In genomic region chr6:97839568-97839967, GRCm38 (mm10) we compare ENCODE assay signal across 24 mouse cellular contexts. TPM values are rescaled to one million over a fixed set of nuclear protein-coding genes. Genes with fewer than 3 reads are reported as not detected.
"Had no signal": no experiment of that assay in that cellular context is flagged by ENCODE, and none has a peak within 500 bp of the region (broad histone marks: within the 10 kb centered on the region; RNA-seq: fewer than 3 reads in every experiment).

No protein-coding gene starts in this region.

- H3K27ac ChIP-seq: embryonic facial prominence, embryonic 10.5 days; embryonic facial prominence, embryonic 12.5 days; embryonic facial prominence, embryonic 13.5 days; embryonic facial prominence, embryonic 15.5 days; forebrain, embryonic 10.5 days; forebrain, embryonic 12.5 days; forebrain, embryonic 13.5 days; forebrain, embryonic 15.5 days; gastrocnemius, adult 2 months; heart, adult 2 months had no signal

- DNase-seq: cerebellum, adult 9-10 months; cerebellum, adult 9-11 months; cerebellum, postnatal 10 days; cerebellum, postnatal 14 days; cerebellum, postnatal 25 days; cerebellum, postnatal 36 days; embryo, embryonic 11 days; forebrain, postnatal 0 days; gastrocnemius, adult 2 months; gastrocnemius, postnatal 10 days; gastrocnemius, postnatal 14 days; gastrocnemius, postnatal 25 days; gastrocnemius, postnatal 36 days; heart, adult 18-20 months; heart, adult 2 months had no signal

- H3K27me3 ChIP-seq: embryonic facial prominence, embryonic 12.5 days; embryonic facial prominence, embryonic 13.5 days; embryonic facial prominence, embryonic 15.5 days; forebrain, embryonic 12.5 days; forebrain, embryonic 13.5 days; forebrain, embryonic 15.5 days had no signal

- H3K4me2 ChIP-seq: embryonic facial prominence, embryonic 12.5 days; embryonic facial prominence, embryonic 13.5 days; embryonic facial prominence, embryonic 15.5 days; forebrain, embryonic 12.5 days; forebrain, embryonic 13.5 days; forebrain, embryonic 15.5 days had no signal

- H3K4me1 ChIP-seq: embryonic facial prominence, embryonic 10.5 days; embryonic facial prominence, embryonic 12.5 days; embryonic facial prominence, embryonic 13.5 days; embryonic facial prominence, embryonic 15.5 days; forebrain, embryonic 10.5 days; forebrain, embryonic 12.5 days; forebrain, embryonic 13.5 days; forebrain, embryonic 15.5 days had no signal

- H3K9me3 ChIP-seq: embryonic facial prominence, embryonic 10.5 days; embryonic facial prominence, embryonic 12.5 days; embryonic facial prominence, embryonic 13.5 days; embryonic facial prominence, embryonic 15.5 days; forebrain, embryonic 10.5 days; forebrain, embryonic 12.5 days; forebrain, embryonic 13.5 days; forebrain, embryonic 15.5 days had no signal

- H3K4me3 ChIP-seq: embryonic facial prominence, embryonic 10.5 days; embryonic facial prominence, embryonic 12.5 days; embryonic facial prominence, embryonic 13.5 days; embryonic facial prominence, embryonic 15.5 days; erythroblast, embryonic 14.5 days; forebrain, embryonic 10.5 days; forebrain, embryonic 12.5 days; forebrain, embryonic 13.5 days; forebrain, embryonic 15.5 days; gastrocnemius, adult 2 months; heart, adult 2 months had no signal

- H3K9ac ChIP-seq: embryonic facial prominence, embryonic 12.5 days; embryonic facial prominence, embryonic 13.5 days; embryonic facial prominence, embryonic 15.5 days; forebrain, embryonic 12.5 days; forebrain, embryonic 13.5 days; forebrain, embryonic 15.5 days; forebrain, postnatal 0 days had no signal

- H3K36me3 ChIP-seq: embryonic facial prominence, embryonic 10.5 days; embryonic facial prominence, embryonic 12.5 days; embryonic facial prominence, embryonic 13.5 days; embryonic facial prominence, embryonic 15.5 days; forebrain, embryonic 10.5 days; forebrain, embryonic 12.5 days; forebrain, embryonic 15.5 days had no signal

RNA-seq across cellular contexts. Expression of gene Mitf, which starts 32.7 kb away (rescaled TPM):
- polyA plus RNA-seq: erythroblast, embryonic 14.5 days had no signal
